Mouse (Mus musculus): Measurements from ENCODE around the gene Cisd2. TPM values are rescaled to one million over a fixed set of nuclear protein-coding genes. Genes with fewer than 3 reads are reported as not detected.
A peak's percentile ranks its signal among the peaks of the same experiment; 100 is the strongest.

Gene Cisd2
- total RNA-seq, 2 experiments from 2014 or later: 31.7 to 34.1 TPM

DNA sequence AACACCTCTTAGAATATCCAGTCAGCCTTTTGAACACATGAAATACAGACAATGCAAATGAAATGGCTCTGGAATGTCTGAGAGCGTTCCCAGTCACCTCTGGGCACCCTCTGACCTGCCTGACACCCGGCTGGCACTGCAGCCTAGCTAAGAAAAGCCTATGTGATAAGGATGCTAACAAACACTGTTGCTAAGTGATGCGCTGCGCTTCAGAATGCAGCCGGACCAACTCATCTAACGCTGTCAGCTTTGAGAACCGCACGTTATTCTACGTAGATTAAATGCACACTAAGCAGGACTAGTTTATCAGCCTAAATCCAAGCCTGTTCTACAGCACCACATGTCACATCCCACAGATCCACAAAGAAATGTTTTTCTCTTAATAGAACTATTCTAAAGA, 11.9 kb downstream of the Cisd2 start:
- DNase-seq (ENCODE audit: low spot score in 2 of 2): no peak

- no peak for DNase-seq (ENCODE audit: low spot score in 2 of 2)
Measured at GRCm38 (mm10) chr3:135411056-135411455, 12.7 kb downstream of the Cisd2 start.

- no peak for DNase-seq (ENCODE audit: low spot score in 2 of 2)
Measured at GRCm38 (mm10) chr3:135409219-135409618, 14.5 kb downstream of the Cisd2 start.

DNA sequence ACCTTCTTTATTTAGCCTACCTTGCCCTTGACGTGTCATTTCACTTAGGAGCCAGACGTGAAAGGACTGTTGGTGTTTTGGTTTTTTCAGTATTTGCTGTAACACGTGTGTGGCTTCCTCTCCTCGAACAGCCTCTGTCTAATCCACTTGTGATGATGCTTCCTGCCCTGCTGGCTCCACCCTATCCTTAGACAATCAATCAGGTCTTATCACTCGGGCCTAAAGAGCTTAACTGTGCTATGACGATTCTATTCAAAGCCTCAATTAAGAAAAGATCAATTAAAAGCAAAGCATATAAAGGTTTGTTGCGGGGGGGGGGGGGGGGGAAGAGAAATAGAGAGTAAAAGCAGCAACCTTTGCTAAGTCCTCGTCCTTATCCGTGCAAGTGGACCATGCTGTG, 16.4 kb downstream of the Cisd2 start:
- DNase-seq (ENCODE audit: low spot score in 2 of 2): no peak

DNA sequence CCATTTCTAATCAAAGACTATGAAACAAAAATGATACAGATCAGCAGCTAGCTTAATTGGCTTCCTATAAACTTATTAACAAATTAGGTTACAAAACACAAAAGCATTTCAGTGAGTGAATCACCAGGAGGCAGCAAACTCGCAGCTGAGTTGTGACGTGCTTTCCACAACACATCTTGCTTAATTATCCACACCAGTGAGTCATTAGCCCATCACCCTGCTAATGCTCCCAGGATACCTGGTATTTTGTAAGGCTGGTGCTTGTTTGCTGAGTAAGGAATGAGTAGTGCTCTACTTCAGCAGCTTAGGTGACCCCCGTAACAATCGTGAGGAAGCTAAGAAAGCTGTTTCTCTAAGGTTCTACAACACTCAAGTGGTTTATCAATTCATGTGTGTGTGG, 19.1 kb downstream of the Cisd2 start:
- no peak for DNase-seq (ENCODE audit: low spot score in 2 of 2)

DNA sequence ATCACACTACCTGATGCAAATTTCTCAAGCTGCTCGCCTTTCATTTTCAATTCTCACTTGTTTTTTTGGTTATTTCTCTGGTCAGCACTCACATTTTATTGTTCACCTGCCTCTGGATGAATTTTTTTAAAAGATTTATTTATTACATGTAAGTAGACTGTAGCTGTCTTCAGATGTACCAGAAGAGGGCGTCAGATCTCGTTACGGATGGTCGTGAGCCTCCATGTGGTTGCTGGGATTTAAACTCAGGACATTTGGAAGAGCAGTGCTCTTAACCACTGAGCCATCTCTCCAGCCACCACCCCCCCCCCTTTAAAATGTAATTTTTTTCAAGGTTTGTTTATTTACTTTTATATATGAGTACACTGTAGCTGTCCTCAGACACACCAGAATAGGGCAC, 19.9 kb downstream of the Cisd2 start:
- no peak for DNase-seq (ENCODE audit: low spot score in 2 of 2)

GRCm38 (mm10) chr3:135403211-135403610, 20.5 kb downstream of the Cisd2 start:
- no peak for DNase-seq (ENCODE audit: low spot score in 2 of 2)

DNA sequence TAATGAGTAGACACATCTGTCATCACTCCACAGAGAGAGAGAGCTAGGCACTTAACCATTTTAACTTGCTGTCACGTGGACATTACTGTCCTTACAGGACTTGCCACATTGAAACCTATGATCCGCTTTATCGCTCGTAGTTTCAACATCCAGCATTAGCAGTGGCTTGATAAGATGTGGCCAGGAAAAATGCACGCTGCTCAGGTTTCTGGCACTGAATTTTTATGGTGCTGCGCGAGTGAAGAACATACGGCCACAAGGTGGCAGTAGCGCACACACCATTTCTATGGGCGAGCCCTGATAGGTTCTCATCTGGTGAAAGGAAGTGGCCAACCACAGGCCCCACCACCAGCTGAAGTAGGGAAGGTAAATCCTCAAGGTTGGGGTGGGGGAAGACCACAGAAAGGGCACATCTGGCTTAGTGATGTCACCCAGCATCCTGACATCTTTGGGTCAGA, 21.5 kb downstream of the Cisd2 start:
- peak; percentile 69 to 72 for DNase-seq (ENCODE audit: low spot score in 2 of 2)

DNA sequence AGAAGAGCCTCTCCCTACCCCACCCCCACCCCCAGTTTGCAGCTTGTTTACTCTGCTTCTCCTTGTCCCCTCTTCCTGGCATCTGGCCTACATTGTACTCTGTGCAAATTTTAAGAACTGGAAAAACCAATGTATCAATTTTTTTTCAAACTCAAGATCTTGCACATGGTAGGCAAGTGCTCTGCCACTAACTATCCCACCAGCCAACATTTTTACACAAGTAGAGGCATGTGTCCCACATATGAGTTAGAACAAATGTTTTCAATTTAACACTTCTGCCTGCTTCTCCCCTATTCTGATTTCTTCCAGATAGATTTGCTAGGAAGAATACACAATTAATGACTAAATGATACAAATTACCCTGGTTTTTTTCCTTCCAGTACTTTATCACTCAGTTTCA, 26.6 kb downstream of the Cisd2 start:
- DNase-seq (ENCODE audit: low spot score in 2 of 2): no peak

DNA sequence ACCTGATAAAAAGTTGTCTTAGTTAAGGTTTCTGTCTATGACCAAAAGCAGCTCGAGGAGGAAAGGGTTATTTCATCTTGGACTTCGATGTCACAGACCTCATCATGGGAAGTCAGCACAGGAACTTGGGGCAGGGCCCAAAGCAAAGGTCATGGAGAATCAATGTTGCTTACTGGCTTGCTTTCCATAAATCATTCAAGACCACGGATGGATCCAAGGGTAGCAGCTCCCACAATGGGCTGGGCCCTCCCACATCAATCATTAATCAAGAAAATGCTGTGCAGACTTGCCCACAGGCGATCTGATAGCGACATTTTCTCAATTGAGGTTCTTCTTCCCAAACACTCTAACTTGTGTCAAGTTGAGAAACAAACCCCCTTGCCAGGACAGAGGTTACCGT, 27.6 kb downstream of the Cisd2 start:
- DNase-seq (ENCODE audit: low spot score in 2 of 2): no peak

GRCm38 (mm10) chr3:135395085-135395484, 28.6 kb downstream of the Cisd2 start:
- no peak for DNase-seq (ENCODE audit: low spot score in 2 of 2)

- DNase-seq (ENCODE audit: low spot score in 2 of 2): no peak
Measured at GRCm38 (mm10) chr3:135393186-135393585, 30.5 kb downstream of the Cisd2 start.

GRCm38 (mm10) chr3:135379868-135380267, 43.9 kb downstream of the Cisd2 start:
- no peak for DNase-seq (ENCODE audit: low spot score in 2 of 2)

GRCm38 (mm10) chr3:135377445-135377844, 46.3 kb downstream of the Cisd2 start:
- no peak for DNase-seq (ENCODE audit: low spot score in 2 of 2)

DNA sequence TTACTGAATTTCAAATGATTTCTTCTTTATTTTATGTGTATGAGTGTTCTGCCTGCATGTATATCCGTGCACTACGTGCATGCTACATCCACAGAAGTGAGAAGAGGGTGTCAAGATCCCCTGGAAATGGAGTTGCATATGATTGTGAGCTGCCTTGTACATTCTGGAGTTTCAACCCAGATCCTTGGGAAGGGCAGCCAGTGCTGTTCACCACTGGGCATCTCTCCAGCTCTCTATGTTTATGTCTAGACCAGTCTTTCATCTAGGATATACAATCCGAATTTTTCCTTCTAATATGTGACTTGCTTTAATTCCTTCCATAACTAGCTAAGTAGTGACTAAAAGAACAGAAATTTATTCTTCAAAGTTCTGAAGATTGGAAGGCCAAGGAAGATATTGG, 47.9 kb downstream of the Cisd2 start:
- DNase-seq (ENCODE audit: low spot score in 2 of 2): no peak

DNA sequence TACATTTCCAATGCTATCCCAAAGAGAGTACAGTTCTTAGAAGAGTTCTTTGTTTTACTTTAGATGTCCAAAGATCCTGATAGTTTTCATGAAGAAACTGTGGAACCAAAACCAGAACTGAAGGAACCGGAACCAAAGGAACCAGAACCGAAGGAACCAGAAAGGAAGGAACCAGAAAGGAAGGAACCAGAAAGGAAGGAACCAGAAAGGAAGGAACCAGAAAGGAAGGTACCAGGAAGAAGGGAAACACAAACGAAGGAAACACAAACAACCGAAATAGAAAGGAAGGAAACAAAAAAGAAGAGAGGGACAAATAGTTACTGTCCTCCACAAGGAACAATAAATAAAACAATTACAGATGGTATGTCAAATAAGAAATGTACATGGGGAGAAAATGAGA, 66.3 kb downstream of the Cisd2 start:
- no peak for DNase-seq (ENCODE audit: low spot score in 2 of 2)

Other genes with a start within 250 kb of the Cisd2 start
- 10 to 100 TPM; 11.9 to 16.7 TPM for gene Cenpe, start 211.4 kb downstream of the Cisd2 start, total RNA-seq (2021)
- 10 to 100 TPM in 1 of 2 experiments, 1 to 10 TPM in 1; 3.6 to 12.6 TPM for gene Bdh2, start 142.7 kb downstream of the Cisd2 start, total RNA-seq (2021)
- gene Slc9b2, start 116.2 kb downstream of the Cisd2 start, total RNA-seq (2021): 1 to 10 TPM; 1.4 to 1.6 TPM
- gene Slc9b1, start 75.9 kb downstream of the Cisd2 start, total RNA-seq (2021): 1 to 10 TPM in 1 of 2 experiments, under 1 TPM in 1; 0.73 to 1.7 TPM
- gene Ube2d3, start 14.2 kb upstream of the Cisd2 start, total RNA-seq (2021): 100 to 1,000 TPM; 363 to 371 TPM
- gene Manba, start 61.7 kb upstream of the Cisd2 start, total RNA-seq (2021): 10 to 100 TPM; 26.0 to 30.2 TPM

All from adrenal gland, postnatal 4 days (tissue).